Mouse (Mus musculus) spleen, embryonic (tissue): ENCODE measurements around the gene Cox7a2l.

Source experiments
- CTCF ChIA-PET: fragments of 350-600 bp; sonication (Branson Sonifier 250); formaldehyde crosslinking; loops from one replicate; lab custom pipeline; 2022; lab: Charles Lee

The Cox7a2l gene

DNA sequence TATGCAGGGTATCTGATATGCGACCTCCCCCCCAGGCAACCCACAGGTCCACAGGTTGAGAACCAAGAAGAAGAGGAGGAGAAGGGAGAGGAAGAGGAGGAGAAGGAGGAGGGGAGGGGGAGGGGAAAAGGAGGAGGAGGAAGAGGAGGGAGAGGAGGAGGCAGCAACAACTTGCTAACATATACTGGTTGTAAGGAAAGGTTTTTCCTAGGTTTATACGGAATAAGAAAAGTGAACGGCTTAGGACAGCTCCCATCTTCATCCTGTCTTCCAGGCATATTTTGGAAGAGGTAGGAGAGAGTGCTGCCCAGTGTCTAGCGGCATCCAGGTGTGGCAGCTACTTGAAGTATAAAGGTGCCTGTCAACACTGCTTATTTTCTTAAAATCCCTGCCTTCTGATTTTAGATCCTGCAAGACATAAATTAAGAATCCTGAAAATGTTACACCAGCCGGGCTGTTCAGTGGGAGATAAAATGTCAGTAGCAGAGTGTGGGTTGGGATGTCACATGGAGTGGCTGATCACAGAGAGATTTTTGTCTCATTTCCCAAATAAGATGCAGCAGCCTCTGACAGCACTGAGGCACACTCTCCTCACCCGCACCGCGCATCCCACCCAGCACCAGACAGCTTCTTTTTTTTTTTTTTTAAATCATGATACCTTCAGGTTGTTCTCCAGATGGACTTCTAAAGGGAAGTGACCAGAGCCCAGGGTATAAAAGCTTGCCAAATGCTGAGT lies at the start of gene Cox7a2l:
Gene Cox7a2l, minus strand, starts transcription at position 51 of the 736 bp plus-strand sequence.
- CTCF ChIA-PET = no interaction called here

DNA sequence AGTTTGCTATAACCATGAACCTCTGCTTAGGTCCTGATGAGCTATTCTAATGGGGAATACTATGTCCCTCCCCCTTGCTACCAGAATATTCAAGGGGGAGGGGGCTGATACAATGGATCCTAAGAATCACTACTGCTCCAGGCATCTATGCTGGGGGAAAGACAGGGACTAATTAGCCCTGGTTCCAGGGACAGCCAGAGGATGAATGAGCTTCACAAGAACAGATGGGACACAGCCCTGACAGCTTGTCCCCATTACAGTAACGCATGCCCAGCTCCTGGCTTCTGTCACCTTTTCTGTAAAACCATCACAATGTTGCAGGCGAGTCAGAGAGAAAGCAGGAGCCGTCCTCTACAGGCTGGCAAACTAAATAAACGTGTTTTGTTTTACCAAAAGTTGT lies 48.4 kb upstream of the Cox7a2l start:
- CTCF ChIA-PET = no interaction called here

DNA sequence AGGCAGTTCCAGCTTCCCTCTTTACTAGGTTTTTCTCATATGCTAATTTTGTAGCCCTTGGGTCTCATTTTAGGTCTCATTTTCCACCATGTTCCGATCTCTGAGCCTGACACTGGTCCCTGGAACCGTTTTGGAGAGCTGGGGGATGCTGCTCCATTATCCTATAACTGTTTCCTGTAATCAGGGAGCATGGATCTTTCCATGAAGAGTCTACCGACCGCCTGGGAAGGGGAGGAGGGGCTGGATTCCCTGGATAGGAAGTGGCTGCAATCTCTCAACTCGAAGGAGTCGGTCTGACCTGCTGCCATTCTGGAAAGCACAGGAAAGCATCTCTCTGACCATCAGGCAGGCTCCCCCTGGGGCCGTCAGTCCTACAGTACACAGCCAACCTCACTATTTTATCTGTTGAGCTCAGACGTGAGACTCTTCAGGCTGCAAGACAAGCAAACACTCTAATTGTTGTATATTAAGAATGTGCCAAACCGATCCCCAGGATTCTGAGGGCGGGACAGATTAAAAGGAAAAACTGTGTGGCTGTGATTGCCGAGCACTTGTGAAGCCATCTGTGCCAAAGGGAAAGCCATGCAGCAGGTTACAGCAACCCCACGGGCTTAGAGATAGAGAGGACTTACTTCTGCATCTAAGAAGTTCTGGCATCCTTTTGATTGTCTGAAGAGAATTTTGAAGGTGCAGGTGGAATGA lies 47.1 kb upstream of the Cox7a2l start:
- CTCF ChIA-PET = interaction anchor here (0.6 kb wide), 2 partner anchors 90 to 269 kb away, joined by 5 read pairs; no protein-coding TSS in a partner anchor

DNA sequence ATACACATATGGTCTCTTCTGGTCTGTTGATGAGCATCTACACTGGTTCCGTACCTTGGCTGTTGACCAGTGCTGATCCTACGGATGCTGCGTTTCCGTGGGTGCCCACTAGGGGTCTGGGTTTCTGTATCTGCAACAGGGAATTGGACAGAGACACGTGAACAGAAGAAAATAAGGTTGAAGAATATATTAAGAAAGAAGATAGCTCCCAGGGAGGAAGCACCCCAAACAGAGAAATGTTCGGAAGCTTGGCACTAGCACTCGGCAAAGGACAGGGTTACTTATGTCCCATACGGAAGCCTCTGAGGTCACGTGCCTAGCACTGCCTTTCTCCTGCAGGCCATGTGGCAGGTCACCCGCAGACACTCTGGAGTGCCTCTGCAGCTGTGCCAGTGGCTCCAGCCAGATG lies 46.6 kb upstream of the Cox7a2l start:
- CTCF ChIA-PET = no interaction called here

DNA sequence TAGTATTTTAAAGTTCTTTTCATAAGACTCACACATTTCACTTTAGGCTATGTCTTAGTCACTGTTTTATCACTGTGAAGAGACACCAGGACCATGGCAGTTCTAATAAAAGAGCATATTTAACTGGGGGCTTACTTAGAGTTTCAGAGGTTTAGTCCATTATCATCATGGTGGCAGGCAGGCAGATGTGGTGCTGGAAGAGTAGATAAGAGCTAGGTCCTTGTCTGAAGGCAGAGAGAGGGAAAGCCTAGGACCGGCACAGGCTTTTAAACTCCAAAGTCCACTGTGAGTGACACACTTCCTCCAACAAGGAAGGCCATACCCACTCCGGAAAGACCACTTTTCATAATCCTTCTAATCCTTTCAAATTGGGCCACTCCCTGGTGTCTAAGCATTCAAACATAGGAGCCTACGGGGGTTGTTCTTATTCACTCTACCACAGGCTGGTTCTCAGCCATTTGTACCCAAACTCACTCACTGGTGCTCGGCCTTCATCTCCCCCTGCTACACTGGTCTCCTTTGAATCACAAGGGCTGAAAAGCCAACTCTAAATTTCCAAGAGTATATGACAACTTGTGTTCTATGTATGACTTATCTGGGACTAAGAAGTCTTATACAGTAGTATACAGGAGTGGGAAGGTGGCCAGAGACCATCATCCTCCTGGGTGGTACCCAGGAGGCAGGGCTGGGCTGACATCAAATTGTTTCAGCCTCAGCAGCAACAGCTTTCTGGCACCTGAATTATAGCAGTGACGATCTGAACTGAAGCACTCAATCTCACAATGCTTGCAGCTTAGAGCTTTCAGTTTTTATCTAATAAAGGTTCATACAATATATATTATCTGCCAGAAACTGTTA lies 45.3 kb upstream of the Cox7a2l start:
- CTCF ChIA-PET = no interaction called here

DNA sequence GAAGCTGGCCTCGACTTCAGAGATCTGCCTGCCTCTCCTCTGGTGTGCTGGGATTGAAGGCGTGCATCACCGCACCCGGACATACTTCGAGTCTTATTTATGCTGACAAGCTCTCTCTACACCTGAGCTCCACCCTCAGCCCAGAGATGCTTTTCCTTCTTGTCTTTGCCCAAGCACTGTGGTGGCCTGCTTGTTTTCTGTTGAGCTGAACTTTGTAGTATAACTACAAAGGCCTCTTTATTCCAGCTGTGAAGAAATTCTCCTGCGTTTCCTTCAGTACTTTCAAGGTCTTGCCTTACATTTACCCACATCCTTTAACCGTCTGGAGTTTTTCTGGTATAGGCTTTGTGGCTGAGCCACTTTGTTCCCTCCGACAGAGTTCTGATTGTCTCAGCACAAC lies 42.0 kb upstream of the Cox7a2l start:
- CTCF ChIA-PET = no interaction called here

DNA sequence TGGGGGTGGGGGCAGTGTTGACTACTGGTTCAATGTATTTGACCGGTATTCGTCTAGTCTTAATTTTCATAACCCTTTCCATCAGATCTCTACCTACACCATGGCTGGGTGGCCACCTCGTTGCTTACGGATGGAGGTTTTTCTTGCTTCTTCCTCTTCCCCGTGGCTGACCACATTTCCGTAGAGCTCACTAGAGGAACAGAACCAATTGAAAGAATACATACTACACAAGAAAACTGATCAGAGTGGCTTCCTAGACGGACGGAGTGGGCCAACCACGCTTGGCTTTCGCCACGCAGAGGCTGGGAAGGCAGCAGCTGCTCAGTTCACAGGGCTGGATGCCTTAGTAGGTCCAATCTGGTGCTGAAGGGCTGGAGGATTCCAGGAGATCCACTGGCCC lies 38.7 kb upstream of the Cox7a2l start:
- CTCF ChIA-PET = no interaction called here

DNA sequence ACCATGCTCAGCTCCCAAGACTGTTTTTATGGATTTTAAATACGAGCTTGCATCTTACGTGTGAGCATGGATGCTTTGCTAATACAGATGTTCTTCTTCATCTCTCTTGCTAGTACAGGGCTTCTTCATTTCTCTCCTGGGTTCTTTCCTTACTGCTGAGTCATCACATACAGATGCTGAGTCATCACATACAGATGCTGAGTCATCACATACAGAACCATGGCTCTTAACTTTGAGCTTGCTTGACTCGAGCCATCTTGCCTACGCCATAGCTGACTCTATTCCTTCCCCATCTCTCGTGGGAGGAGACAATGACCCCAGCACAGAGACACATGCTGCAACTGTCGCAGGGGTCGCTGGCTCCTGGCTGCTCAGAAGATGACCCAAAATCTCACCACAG lies 37.9 kb upstream of the Cox7a2l start:
- CTCF ChIA-PET = interaction anchor here (0.6 kb wide), 1 partner anchor 21 kb away, joined by 9 read pairs; no protein-coding TSS in a partner anchor

DNA sequence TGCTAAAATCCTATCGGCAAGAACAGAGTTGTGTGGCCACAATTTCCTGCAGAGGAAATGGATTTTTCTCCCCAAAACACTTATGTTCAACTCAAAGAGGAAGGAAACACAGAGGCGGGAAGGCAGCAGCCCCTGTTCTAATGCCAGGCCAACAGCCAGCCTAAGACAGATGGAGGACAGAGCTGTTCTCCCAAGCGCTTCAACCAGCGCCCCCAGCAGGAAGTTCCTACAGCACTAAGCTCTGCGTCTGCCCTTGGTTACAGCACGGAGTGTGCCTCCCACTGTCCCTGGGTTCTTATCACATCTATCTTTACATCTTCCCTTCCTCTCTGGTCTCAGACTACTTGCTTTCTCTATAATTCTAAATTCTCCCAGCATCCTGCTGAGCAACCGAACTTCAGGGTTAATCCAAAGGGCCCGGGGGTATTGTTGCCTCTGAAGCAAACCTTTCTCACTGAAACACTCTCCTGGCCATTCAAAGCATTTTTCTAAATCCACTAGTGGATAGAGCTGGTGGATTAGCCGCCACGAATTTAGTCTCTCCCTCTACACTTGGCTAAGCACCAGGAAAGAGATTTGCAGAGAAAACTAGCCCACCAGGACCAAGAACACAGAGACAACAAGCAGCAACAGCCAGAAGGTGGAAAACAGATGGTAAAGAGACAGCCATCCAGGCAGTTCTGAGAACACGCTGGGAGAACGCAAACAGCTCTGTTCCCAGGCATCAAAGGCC lies 31.5 kb upstream of the Cox7a2l start:
- CTCF ChIA-PET = no interaction called here

DNA sequence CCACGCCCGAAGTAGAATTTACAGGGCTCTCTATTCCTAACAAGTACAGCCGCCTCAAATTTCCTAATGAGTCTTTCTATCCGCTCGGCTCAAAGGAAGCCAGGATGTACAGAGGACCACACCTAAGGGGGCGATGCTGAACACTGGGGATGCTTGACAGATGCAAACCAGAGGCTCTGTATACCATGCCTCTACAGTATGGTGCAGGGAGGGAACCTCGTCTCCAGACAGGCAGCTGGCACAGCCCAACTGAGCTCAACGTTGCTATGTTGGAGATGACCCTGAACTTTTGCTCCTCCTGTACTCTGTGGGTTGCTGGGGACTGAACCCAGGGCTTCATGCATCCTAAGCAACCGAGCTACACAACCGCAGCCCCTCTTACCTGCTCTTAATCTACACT lies 30.0 kb upstream of the Cox7a2l start:
- CTCF ChIA-PET = no interaction called here

DNA sequence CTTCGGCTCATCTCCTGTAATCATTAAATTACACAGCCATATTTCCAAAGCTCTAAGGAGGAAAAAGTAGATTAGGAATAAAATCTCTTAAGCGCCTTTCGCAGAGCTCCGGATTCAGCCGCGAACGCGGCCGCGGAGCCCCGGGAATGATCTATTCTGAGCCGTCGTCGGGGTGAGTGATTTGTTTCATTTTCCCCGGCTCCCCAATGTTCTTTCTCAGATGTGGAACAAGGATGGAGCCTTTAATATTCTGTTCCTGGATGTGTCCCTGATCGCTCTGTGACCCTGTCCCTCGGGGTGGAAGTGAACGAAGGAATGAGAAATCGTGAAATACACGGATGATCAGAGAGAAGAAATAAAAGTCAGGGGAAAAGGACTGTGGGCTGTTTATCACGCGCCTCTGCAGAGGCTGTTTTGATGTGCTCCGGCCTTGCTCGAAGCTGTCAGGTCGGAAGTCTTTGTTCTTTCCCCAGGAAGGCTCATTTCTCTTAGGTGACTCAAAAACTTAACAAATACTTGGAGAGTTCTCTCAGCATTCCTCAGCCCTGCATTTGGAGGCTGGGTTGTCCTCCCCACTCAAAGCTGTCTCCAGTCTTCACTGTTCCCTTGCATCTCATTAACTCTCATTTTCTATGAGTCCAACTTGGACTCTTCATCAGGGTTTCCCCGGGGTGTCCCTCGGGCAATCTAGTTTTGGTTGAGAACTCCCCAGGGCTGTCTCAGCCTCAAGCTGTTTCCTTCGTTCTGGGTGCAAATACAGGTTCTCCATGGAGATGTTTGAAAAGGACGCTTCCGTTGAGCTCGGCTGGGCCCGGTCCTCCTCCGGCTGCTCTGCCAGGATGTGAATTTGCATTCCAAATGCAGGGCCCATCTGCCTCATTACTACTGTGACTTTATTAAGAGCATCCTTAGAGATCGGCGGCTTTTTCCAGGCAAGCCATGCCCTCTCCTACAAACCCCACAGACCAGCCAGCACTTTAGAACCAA lies 28.9 kb upstream of the Cox7a2l start:
- CTCF ChIA-PET = no interaction called here

DNA sequence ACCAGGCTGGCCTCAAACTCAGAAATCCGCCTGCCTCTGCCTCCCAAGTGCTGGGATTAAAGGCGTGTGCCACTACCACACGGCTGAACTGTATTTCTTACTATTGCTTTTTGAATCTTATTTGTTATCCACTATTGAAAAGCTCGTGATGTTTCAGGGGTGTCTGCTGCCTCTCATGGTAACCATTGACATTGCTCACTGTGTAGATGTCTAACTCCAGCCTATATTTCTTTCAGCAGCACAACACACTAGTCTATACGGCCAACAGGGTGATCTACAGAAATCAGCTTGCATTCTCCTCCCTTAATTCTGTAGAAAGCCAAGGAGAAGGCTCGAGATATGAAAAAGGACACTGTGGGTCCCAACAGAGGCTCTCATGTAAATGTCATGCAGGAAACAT lies 28.1 kb upstream of the Cox7a2l start:
- CTCF ChIA-PET = no interaction called here

DNA sequence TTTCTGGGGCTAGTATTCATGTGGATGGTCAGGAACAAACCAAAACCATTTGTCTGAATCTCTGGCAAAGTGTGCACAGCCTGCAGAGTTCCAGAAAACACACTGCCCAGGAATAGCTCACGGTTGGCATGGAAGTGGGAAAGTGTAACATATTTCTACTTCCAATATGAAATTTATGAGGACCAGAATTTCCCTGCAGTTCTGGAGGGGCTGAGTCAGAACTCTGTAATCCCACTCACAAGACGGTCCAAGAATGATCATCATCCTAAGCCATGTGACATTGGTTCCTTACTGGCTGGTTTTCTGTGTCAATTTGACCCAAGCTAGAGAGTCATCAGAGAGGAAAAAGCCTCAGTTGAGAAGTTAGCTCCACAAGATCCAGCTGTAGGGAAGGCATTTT lies 25.3 kb upstream of the Cox7a2l start:
- CTCF ChIA-PET = no interaction called here

DNA sequence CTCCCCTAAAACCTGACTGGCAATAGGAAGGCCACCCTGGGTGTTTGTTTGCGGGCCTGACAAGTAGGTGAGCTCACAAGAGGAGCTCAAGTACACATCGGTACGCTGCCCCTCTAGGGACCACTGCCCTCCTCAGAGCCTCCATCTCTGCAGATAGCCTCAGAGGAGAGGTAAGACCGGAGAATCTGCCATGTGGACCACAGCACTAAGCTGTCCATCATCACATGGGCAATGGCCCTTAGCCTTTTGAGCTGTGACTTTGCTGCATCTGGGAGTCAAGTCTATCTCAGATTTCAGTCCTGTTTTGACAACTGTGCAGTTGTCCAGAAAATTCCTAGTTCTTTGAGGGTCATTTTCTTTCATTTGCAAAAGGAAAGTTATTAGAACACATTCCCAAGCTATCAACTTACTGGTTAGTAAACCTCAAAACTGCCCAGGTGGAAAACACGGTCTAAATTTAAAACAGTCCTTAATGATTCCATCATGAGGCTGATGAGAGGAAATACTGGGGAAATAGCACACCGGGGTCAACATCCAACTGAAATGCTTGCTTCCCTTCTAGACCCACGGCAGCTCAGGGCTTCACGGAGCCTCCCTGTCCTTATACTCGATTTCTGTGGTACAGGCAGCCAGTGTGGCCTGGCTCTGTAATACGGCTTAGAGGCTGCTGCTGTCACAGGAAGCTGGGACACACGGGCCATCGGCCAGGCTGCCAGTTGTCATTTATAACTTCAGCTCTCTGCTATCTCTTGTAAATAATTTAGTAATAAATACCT lies 22.3 kb upstream of the Cox7a2l start:
- CTCF ChIA-PET = no interaction called here

DNA sequence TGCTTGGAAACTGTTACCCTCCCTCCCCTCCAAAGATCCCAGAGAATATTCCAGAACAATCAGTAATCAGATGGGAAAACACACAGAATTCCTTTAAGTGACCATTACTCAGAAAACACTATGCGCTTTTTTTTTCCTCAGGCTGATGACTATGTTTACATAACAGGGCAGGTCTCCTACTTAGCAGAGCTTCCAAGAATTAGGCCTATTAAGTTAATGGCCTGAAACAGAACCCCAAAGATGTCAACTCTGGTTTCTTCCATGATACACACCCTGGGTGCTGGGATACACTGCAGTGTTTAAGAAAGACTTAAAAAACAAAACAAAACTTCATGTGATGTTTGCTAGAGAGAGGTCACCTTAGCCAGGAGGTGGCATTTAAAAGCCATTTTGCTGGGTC lies 21.6 kb upstream of the Cox7a2l start:
- CTCF ChIA-PET = no interaction called here

DNA sequence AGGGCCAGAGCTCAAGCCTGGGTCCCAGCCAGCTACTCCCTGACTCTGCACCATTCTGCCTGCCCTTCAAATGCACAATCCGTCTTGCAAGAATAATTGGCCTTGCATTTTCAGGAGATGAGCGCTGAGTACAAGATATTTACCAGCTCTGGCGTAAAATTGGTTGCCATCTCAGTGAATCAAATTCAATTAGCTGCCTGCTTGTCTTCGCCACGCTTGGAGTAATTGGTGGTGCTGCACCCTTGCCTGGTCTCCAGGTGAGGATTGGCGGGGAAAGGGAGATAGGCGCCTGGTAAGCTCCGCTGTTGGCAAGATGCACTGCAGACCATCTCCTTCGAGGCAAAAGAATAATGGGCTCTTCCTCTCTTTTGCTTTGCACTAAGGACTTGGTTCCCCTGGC lies 21.0 kb upstream of the Cox7a2l start:
- CTCF ChIA-PET = no interaction called here

DNA sequence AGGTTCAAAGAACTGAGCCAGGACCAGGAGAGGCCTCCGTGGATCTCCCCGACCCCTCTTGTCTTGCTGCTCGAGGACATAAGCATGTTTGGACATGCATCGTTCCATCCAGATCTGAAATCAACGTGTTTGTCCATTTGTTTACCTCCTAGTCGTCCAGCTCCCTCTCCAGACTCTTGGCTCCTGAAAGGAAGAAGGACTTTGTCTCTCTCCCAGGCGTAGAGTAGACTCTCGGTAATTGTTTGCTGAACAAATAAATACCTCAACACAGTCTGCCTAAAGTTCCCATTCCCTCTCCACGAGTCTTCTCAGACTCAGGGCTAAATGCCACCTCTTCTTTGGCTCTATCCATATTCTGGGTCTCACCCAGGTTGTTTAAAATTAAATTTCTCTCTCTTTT lies 16.0 kb upstream of the Cox7a2l start:
- CTCF ChIA-PET = interaction anchor here (0.6 kb wide), 1 partner anchor 22 kb away, joined by 9 read pairs; no protein-coding TSS in a partner anchor

DNA sequence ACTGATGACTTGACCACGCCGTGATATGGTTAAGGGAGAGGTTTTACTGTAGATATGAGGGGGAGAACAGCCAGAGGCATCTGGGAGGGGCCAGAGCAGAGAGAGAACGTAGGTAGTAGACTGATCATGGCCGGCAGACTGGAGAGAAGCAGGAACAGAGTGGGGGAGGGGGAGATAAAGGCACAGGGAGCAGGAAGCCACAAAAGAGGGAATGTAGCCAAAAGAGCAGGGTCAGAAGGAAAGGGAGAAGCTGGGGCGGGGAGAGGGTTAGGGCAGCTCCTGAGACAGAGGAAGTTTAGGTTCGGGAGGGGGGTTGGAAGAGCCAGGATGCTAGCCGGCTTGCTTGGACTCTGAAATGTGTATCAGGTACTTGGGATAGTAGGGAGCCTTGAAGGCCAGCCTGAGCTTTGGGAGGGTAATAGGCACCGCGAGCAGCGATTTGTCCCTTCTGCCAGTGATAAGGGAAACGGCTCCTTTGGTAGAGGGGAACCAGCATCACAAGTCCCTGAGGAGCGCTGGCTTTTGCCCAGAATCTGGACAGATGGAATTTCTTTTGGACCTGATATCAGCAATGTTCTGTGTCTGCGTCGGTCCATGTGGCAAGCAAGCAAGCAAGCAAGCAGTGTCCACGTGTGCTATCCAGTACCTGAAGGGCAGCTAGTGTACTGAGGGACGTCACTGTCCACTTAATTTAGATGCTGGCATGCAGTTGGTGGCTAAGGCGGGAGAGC lies 10.7 kb upstream of the Cox7a2l start:
- CTCF ChIA-PET = interaction anchor here (0.5 to 0.6 kb wide), 2 partner anchors 12 to 533 kb away, joined by 3 to 12 read pairs; no protein-coding TSS in a partner anchor
